Mouse (Mus musculus): Measurements from ENCODE around the gene Cdt1.

Gene Cdt1

GRCm38 (mm10) chr8:122567361-122568108 is at the start of gene Cdt1:
TSS of gene Cdt1 (plus strand) at chr8:122568015.
- DNase-seq, result peak; percentile 97

- DNase-seq, result no peak
Measured at GRCm38 (mm10) chr8:122520611-122521010, 47.2 kb upstream of the Cdt1 start.

GRCm38 (mm10) chr8:122522796-122523651 is 44.8 kb upstream of the Cdt1 start:
- peak; percentile 71 for DNase-seq

- DNase-seq, result peak; percentile 92
Measured at GRCm38 (mm10) chr8:122523652-122524360, 44.0 kb upstream of the Cdt1 start.

GRCm38 (mm10) chr8:122524506-122524905 is 43.3 kb upstream of the Cdt1 start:
- DNase-seq, result peak; percentile 34

GRCm38 (mm10) chr8:122525004-122525403 is 42.8 kb upstream of the Cdt1 start:
- DNase-seq, result no peak

GRCm38 (mm10) chr8:122526084-122526483 is 41.7 kb upstream of the Cdt1 start:
- no peak for DNase-seq

GRCm38 (mm10) chr8:122526526-122527170 is 41.2 kb upstream of the Cdt1 start:
- no peak for DNase-seq

- DNase-seq, result no peak
Measured at GRCm38 (mm10) chr8:122527937-122528336, 39.9 kb upstream of the Cdt1 start.

GRCm38 (mm10) chr8:122529159-122529558 is 38.7 kb upstream of the Cdt1 start:
- DNase-seq, result no peak

GRCm38 (mm10) chr8:122531312-122531711 is 36.5 kb upstream of the Cdt1 start:
- DNase-seq, result no peak

- DNase-seq, result no peak
Measured at GRCm38 (mm10) chr8:122537033-122537432, 30.8 kb upstream of the Cdt1 start.

- DNase-seq, result no peak
Measured at GRCm38 (mm10) chr8:122537812-122538211, 30.0 kb upstream of the Cdt1 start.

- no peak for DNase-seq
Measured at GRCm38 (mm10) chr8:122538310-122539076, 29.3 kb upstream of the Cdt1 start.

- no peak for DNase-seq
Measured at GRCm38 (mm10) chr8:122544138-122544537, 23.7 kb upstream of the Cdt1 start.

GRCm38 (mm10) chr8:122546066-122546755 is 21.6 kb upstream of the Cdt1 start:
- peak; percentile 29 for DNase-seq

GRCm38 (mm10) chr8:122546811-122547453 is 20.9 kb upstream of the Cdt1 start:
- peak; percentile 40 for DNase-seq

GRCm38 (mm10) chr8:122547815-122548214 is 20.0 kb upstream of the Cdt1 start:
- DNase-seq, result peak; percentile 52

- no peak for DNase-seq
Measured at GRCm38 (mm10) chr8:122548331-122548730, 19.5 kb upstream of the Cdt1 start.

GRCm38 (mm10) chr8:122548891-122549439 is 18.9 kb upstream of the Cdt1 start:
- DNase-seq, result no peak
